ENCODE assay signal across 9 mouse cellular contexts in the genomic region with DNA sequence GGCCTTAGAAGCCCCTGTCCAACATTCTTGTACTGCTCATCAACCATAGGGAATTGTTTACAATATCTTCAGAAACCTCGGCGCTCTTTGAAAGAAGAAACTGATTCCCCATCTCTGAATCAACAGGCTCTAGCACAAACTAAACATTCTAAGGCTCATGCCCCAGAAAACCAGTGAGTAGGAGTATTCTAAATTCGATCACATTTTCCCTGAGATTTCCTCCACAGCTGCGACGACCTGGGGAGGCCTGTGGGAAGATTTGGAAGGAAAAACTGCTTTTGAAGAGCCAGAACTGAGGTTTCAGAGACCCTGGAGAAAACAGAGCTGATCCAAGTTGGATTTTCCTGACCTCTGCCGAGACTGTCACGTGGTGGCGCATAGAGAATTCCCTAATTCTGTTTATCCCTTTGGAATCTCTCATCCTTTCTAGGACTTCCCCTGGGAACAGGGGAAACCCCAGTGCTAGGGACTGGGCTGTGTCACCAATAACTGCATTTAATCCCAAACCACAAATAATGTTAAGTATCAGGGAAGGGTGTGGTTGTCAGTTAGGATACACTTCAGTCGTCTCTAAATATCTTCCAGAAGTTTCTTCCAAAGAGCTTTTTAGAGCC. TPM values are rescaled to one million over a fixed set of nuclear protein-coding genes. Genes with fewer than 3 reads are reported as not detected.
A peak's percentile ranks its signal among the peaks of the same experiment; 100 is the strongest.
DNase-seq lines count a peak whose midpoint lies in the region; ATAC-seq lines count a peak whose summit lies in the region.
"Had no signal": no experiment of that assay in that cellular context is flagged by ENCODE, and none has a peak within 500 bp of the region (broad histone marks: within the 10 kb centered on the region; RNA-seq: fewer than 3 reads in every experiment).

No protein-coding gene starts in this region.

- H3K9ac ChIP-seq in forebrain, embryonic 15.5 days (replicated peaks): no peak overlapping the region

- no peak overlapping the region for H3K4me3 ChIP-seq in forebrain, embryonic 15.5 days
- no peak overlapping the region for H3K4me3 ChIP-seq in forebrain, embryonic 10.5 days

- H3K4me2 ChIP-seq in forebrain, embryonic 15.5 days (replicated peaks): 0 out of 2 replicates have a peak overlapping the region, but pooled peaks have one; percentile 97

- no peak overlapping the region for H3K27ac ChIP-seq in forebrain, embryonic 15.5 days (replicated peaks)
- no peak overlapping the region for H3K27ac ChIP-seq in forebrain, embryonic 10.5 days

- no peaks in the 10 kb centered on the region for H3K9me3 ChIP-seq in forebrain, embryonic 15.5 days
- no peaks in the 10 kb centered on the region for H3K9me3 ChIP-seq in forebrain, embryonic 10.5 days

- no peaks in the 10 kb centered on the region for H3K36me3 ChIP-seq in forebrain, embryonic 15.5 days
- no peaks in the 10 kb centered on the region for H3K36me3 ChIP-seq in forebrain, embryonic 10.5 days (replicated peaks)

- no peak for ATAC-seq in forebrain, embryonic 15.5 days (replicated peaks)
- ATAC-seq in megakaryocyte-erythroid progenitor cell, adult 5-6 weeks (replicated peaks; ENCODE audit: low FRiP score, low TSS enrichment, poor library complexity, severe bottlenecking): no peak

- DNase-seq in forebrain, embryonic 10.5 days (ENCODE audit: extremely low spot score, low spot score): no peak
- DNase-seq in right cerebral cortex, adult 18-20 months: peak; percentile 24
- no peak for DNase-seq in right cerebral cortex, postnatal 4 days
- peak; percentile 42 for DNase-seq in kidney, postnatal 10 days
- DNase-seq in cerebellum, adult 8-10 months: no peak
- DNase-seq in spleen, adult 12 weeks (ENCODE audit: low spot score): no peak
- DNase-seq: adrenal gland, postnatal 14 days had no signal

- peaks cover 12% of the 10 kb centered on the region for H3K4me1 ChIP-seq in forebrain, embryonic 15.5 days
- H3K4me1 ChIP-seq in forebrain, embryonic 10.5 days: peaks cover 22% of the 10 kb centered on the region

- H3K27me3 ChIP-seq in forebrain, embryonic 15.5 days: no peaks in the 10 kb centered on the region
- peaks cover 27% of the 10 kb centered on the region for H3K27me3 ChIP-seq in forebrain, embryonic 10.5 days (ENCODE audit: poor library complexity, severe bottlenecking)

- 76% methylated on average over 9 of the region's 9 CpGs for WGBS in forebrain, embryonic 15.5 days
- 66% methylated on average over 9 of the region's 9 CpGs for WGBS in forebrain, embryonic 10.5 days

RNA-seq across cellular contexts. Expression of a gene that starts 1.0 kb away (rescaled TPM):
- 114 and 115 TPM in 2 replicates for polyA plus RNA-seq in forebrain, embryonic 15.5 days (2015; fragmentation: Nextera tagmentation; extraction: Ambion mirVana)
- polyA plus RNA-seq in forebrain, embryonic 10.5 days (2016; fragmentation: Nextera tagmentation; extraction: Ambion mirVana): 93.1 and 94.7 TPM in 2 replicates
- 176 and 197 TPM in 2 replicates for total RNA-seq in megakaryocyte-erythroid progenitor cell, adult 5-6 weeks (2014; fragmentation: Nextera tagmentation)
- total RNA-seq in megakaryocyte-erythroid progenitor cell, adult 5-6 weeks (2017): 278 and 471 TPM in 2 replicates

RNA-seq across cellular contexts. Expression of a gene that starts 33.6 kb away (rescaled TPM):
- 102 and 108 TPM in 2 replicates for polyA plus RNA-seq in forebrain, embryonic 15.5 days (2015; fragmentation: Nextera tagmentation; extraction: Ambion mirVana)
- polyA plus RNA-seq in forebrain, embryonic 10.5 days (2016; fragmentation: Nextera tagmentation; extraction: Ambion mirVana): 211 and 229 TPM in 2 replicates
- 147 and 173 TPM in 2 replicates for total RNA-seq in megakaryocyte-erythroid progenitor cell, adult 5-6 weeks (2014; fragmentation: Nextera tagmentation)
- 18.0 and 19.3 TPM in 2 replicates for total RNA-seq in megakaryocyte-erythroid progenitor cell, adult 5-6 weeks (2017)

Comparison
In these comparisons a context has a peak if more than half of its experiments do, and no peak if none do; other contexts are left out.
1. DNase-seq: peak in right cerebral cortex, adult 18-20 months (single experiment) and kidney, postnatal 10 days (single experiment); none in forebrain, embryonic 10.5 days (single experiment), right cerebral cortex, postnatal 4 days (single experiment), cerebellum, adult 8-10 months (single experiment) and spleen, adult 12 weeks (single experiment).